Mouse (Mus musculus) intestine, postnatal 0 days (tissue): ENCODE measurements around the gene Bcl2l11. TPM values are rescaled to one million over a fixed set of nuclear protein-coding genes. Genes with fewer than 3 reads are reported as not detected.

Source experiments
- ATAC-seq: fragments of 200-750 bp; cut with Nextera tagmentation; 2 replicates; pipeline ENCODE4 v1.8.0; 2017; ENCODE audit warnings: mild to moderate bottlenecking, moderate TSS enrichment, moderate library complexity
- H3K27ac ChIP-seq: fragments of 300-500 bp; sonication (generic); 2 replicates; pipeline ENCODE4 v1.5.1; 2014; ENCODE audit warnings: mild to moderate bottlenecking, low read depth, low read length, moderate library complexity
- H3K27me3 ChIP-seq: fragments of 300-500 bp; sonication (generic); replicated peaks from 2 replicates; pipeline ENCODE4 v1.6.1; 2014; ENCODE audit warnings: low read length, mixed read lengths; ENCODE audit not compliant: control insufficient read depth, insufficient read depth
- H3K36me3 ChIP-seq: fragments of 300-500 bp; sonication (generic); 2 replicates; pipeline ENCODE4 v1.6.1; 2014; ENCODE audit warnings: mild to moderate bottlenecking, moderate library complexity; ENCODE audit not compliant: control insufficient read depth, insufficient read depth
- H3K4me1 ChIP-seq: fragments of 300-500 bp; sonication (generic); replicated peaks from 2 replicates; pipeline ENCODE4 v1.6.1; 2014; ENCODE audit warnings: antibody characterized with exemption, low read length, mixed read lengths; ENCODE audit not compliant: control insufficient read depth, insufficient read depth
- H3K4me2 ChIP-seq: fragments of 300-500 bp; sonication (generic); replicated peaks from 2 replicates; pipeline ENCODE4 v1.6.1; 2014; ENCODE audit warnings: low read depth, mild to moderate bottlenecking, moderate library complexity
- H3K4me3 ChIP-seq: fragments of 300-500 bp; sonication (generic); 2 replicates; pipeline ENCODE4 v1.5.1; 2014; ENCODE audit warnings: low read depth, low read length
- H3K9ac ChIP-seq: fragments of 300-500 bp; sonication (generic); 2 replicates; pipeline ENCODE4 v1.6.1; 2014; ENCODE audit warnings: mild to moderate bottlenecking, low read depth, low read length
- H3K9me3 ChIP-seq: fragments of 300-500 bp; sonication (generic); 2 replicates; pipeline ENCODE4 v1.6.1; 2016; ENCODE audit warnings: mixed run types; ENCODE audit not compliant: control insufficient read depth
- CTCF ChIP-seq: sonication (generic); IDR thresholded peaks from 2 replicates; pipeline ENCODE4 v1.5.1; 2016; ENCODE audit warnings: low read depth, mild to moderate bottlenecking, control low read depth, antibody characterized with exemption, moderate library complexity
- WGBS: fragments of 180-500 bp; shearing (Covaris S2); extraction: QIAGEN DNeasy Blood & Tissue Kit; methylation state at CpG from one replicate; pipeline ENCODE4 v1.1.7; 2014; 5-methylcytosine and 5-hydroxymethylcytosine counted together
- polyA plus RNA-seq: library from polyadenylated mRNA; unstranded; fragments of >200 nt; fragmentation: Nextera tagmentation; extraction: Ambion mirVana; gene quantifications from 2 replicates; pipeline ENCODE4 v1.2.1, GENCODE M21; 2015

The Bcl2l11 gene
- polyA plus RNA-seq, 1 experiment from 2014 or later, result 7.5 TPM

DNA sequence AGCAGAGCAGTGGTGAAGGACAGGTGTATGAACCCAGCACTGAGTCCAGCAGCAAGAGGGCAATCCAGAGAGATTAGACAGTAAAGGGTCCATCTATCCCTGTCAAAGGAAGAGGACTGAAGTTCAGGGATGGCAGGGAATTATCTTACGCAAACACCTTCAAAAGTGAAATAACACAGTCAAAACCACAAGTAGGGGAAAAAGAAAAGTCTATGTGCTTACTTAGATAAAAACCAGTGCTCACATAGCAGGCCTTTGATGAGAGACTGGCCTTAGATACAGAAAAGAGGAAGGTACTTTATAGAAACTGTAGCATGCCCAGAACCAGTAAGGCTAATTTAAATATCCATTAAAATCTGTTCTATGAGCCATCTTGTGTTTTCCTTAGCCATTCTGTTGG is 40.4 kb upstream of the Bcl2l11 start:
- no peak for ATAC-seq
- H3K36me3 ChIP-seq, result no peaks in the 10 kb centered on the region
- no peak for TF ChIP-seq CTCF
- 88% methylated on average over 1 of the region's 1 CpGs for WGBS
- no peaks in the 10 kb centered on the region for H3K27me3 ChIP-seq
- no peaks in the 10 kb centered on the region for H3K4me1 ChIP-seq
- H3K9me3 ChIP-seq, result no peaks in the 10 kb centered on the region
- no peak overlapping the region for H3K4me2 ChIP-seq
- H3K4me3 ChIP-seq, result no peak overlapping the region
- H3K9ac ChIP-seq, result no peak overlapping the region
- no peak overlapping the region for H3K27ac ChIP-seq

DNA sequence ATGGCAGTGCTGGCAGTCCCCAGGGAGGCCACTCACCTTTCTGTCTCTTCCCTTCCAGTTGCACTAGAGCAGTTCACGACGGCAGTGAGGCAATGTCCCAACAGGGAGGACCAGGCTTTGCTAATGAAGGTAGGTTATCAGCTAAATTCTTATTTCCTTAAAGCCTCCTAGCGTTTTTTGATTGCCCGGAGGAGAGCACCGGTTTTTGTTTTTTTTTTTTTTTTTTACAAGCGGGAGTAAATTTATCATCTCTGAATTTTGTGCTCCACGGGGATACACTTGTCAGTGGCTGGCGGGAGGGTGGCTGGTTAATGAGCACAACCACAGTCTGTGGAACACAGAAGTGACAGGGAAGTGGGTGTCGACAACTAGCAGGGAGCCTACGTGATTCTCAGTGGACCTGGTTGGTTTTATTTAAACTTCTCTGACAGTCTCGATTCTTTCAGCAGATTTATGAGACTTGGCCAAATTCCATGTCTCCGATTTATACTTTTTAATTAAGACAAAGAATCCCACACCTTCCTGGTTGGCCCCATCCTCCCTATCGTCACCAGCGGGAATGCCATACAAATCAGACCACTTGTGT is 39.4 kb upstream of the Bcl2l11 start:
- WGBS, result 51% methylated on average over 14 of the region's 14 CpGs
- TF ChIP-seq CTCF, result no peak
- Histone ChIP-seq H3K9me3 (no peaks in the 10 kb centered on the region), H3K36me3 (no peaks in the 10 kb centered on the region), H3K4me3 (no peak overlapping the region), H3K27ac (no peak overlapping the region), H3K4me2 (no peak overlapping the region), H3K9ac (no peak overlapping the region), H3K4me1 (no peaks in the 10 kb centered on the region), H3K27me3 (no peaks in the 10 kb centered on the region)
- no peak for ATAC-seq

DNA sequence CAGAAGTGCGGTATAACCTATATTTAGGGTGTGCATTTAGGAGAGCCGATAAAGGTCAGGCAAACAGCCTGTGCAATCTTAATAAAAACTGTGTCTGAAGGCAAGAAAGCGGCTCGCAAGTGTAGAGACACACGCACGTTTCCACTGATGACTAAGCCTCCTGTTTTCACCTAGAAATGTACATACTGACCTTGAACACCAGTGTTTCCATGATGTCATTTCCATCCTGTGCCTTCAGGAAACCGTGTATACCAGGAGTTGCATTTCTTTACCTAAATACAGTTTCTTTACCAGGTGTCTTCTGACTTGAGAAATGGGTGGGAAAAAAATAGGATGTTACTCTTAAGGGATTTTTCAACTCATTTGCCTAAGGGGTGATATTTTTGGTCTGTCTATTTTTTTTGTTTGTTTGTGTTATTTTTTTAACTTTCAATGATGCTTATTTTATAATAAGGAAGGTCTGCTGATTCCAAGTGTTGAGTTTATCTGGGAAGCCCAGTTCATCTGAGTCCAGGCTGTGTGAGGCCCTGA is 38.8 kb upstream of the Bcl2l11 start:
- Histone ChIP-seq H3K36me3 (no peaks in the 10 kb centered on the region), H3K27me3 (no peaks in the 10 kb centered on the region), H3K9ac (no peak overlapping the region), H3K27ac (no peak overlapping the region), H3K4me2 (no peak overlapping the region), H3K9me3 (no peaks in the 10 kb centered on the region), H3K4me3 (no peak overlapping the region), H3K4me1 (no peaks in the 10 kb centered on the region)
- WGBS, result 66% methylated on average over 7 of the region's 7 CpGs
- TF ChIP-seq CTCF, result no peak
- ATAC-seq, result no peak

DNA sequence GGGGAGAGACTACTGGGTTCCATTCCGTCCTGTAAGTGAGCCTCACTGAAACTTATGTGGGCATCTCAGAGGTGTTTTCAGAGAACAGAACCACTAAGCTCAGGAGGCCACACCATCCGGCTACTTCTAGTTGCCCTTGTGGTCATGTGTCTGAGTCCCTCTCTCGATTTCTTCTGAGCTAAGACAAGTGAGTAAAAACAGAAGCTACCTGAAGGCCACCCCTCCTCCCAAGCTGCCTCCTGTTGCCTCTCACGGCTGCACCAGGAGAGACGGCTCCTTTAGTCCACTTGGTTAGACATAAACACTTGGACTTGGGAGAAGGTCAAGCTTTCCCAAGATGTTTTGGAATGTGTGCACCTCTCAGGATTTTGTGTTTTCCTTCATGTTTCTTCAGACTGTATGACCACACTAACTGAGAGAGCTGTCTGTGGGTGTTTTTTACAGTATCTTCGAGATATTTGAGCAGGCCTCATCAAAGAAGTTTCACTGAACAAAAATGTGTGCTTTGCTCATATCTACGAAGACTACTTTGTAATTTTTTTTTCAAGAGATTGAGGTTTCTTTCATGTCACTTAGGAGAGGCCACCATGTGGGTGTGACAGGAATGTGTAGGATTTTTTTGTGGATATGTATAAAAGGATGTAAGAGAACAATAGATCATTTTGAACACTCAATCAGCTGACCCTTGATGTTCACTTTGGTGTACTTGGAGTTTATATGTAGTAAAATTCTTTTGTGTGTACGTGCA is 37.9 kb upstream of the Bcl2l11 start:
- no peak overlapping the region for H3K4me2 ChIP-seq
- no peaks in the 10 kb centered on the region for H3K36me3 ChIP-seq
- no peak overlapping the region for H3K4me3 ChIP-seq
- H3K9ac ChIP-seq, result no peak overlapping the region
- H3K9me3 ChIP-seq, result no peaks in the 10 kb centered on the region
- no peak for TF ChIP-seq CTCF
- H3K27ac ChIP-seq, result no peak overlapping the region
- no peaks in the 10 kb centered on the region for H3K27me3 ChIP-seq
- H3K4me1 ChIP-seq, result no peaks in the 10 kb centered on the region
- WGBS, result 73% methylated on average over 8 of the region's 8 CpGs
- ATAC-seq, result no peak

DNA sequence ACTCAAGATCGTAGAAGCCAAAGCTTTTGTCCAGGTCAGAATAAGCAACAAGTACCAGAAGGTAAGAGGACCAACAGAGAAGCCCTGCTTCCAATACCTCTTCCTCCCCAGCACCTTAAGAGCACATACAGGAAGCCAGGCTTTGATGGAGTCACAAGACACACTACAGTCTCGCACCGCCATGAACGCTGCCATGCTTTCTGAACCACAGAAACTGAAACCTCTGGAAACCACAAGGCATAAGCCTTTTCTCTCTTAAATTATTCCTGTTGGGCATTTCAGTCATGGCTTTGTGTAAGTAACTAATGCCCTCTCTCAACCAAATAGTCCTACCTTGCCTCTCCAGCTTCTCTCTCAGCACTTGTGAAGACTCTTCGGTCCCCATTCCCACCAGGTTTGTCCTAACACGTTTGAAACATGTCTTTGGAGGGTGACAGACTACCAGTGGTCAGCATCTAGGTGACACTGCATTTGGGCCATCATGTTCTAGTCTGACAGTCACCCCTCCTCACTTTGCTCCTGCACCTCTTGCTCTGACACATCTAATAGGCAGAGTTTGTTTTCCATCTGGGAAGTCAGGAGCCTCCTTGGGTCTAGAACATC is 35.5 kb upstream of the Bcl2l11 start:
- ATAC-seq, result no peak
- no peaks in the 10 kb centered on the region for H3K36me3 ChIP-seq
- 86% methylated on average over 6 of the region's 6 CpGs for WGBS
- no peak for TF ChIP-seq CTCF
- H3K4me3 ChIP-seq, result no peak overlapping the region
- H3K4me1 ChIP-seq, result no peaks in the 10 kb centered on the region
- no peak overlapping the region for H3K9ac ChIP-seq
- H3K27me3 ChIP-seq, result no peaks in the 10 kb centered on the region
- H3K9me3 ChIP-seq, result no peaks in the 10 kb centered on the region
- no peak overlapping the region for H3K4me2 ChIP-seq
- H3K27ac ChIP-seq, result no peak overlapping the region
